Comparison of ENCODE assay signal across 24 mouse cellular contexts in the genomic region with DNA sequence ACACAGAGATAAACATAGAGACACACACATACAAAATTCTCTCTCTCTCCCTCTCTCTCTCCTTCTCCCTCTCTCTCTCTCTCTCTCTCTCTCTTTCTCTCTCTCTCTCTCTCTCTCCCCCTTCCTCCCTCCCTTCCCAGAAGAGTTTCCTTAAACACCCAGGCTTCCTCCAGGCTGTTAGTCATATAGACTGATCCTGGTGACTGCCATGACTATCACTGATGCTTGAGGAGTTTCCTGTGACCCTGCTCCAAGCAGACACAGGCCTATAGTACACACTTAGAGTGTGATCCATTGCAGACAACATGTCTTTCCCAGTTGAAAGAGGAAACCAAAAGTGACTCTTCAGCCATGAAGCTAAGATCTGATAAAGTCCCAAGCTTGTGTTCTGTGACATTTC. TPM values are rescaled to one million over a fixed set of nuclear protein-coding genes. Genes with fewer than 3 reads are reported as not detected.
A peak's percentile ranks its signal among the peaks of the same experiment; 100 is the strongest.
DNase-seq lines count a peak whose midpoint lies in the region; ATAC-seq lines count a peak whose summit lies in the region.
"Had no signal": no experiment of that assay in that cellular context is flagged by ENCODE, and none has a peak within 500 bp of the region (broad histone marks: within the 10 kb centered on the region; RNA-seq: fewer than 3 reads in every experiment).

No protein-coding gene starts in this region.

- H3K36me3 ChIP-seq in midbrain, embryonic 11.5 days (ENCODE audit: control insufficient read depth, insufficient read depth, low read length): no peaks in the 10 kb centered on the region
- no peaks in the 10 kb centered on the region for H3K36me3 ChIP-seq in midbrain, embryonic 16.5 days (ENCODE audit: control insufficient read depth, insufficient read depth, low read length)
- no peaks in the 10 kb centered on the region for H3K36me3 ChIP-seq in limb, embryonic 10.5 days
- H3K36me3 ChIP-seq: G1E had no signal

- no peak overlapping the region for H3K9ac ChIP-seq in midbrain, embryonic 11.5 days (ENCODE audit: low read length)
- no peak overlapping the region for H3K9ac ChIP-seq in midbrain, embryonic 16.5 days (ENCODE audit: low read depth, low read length)

- DNase-seq in embryo, embryonic 10 days (ENCODE audit: low spot score): peak; percentile 1
- no peak for DNase-seq in embryo, embryonic 9.5 days (ENCODE audit: extremely low spot score)
- peak; percentile 79 for DNase-seq in midbrain, embryonic 11.5 days (ENCODE audit: low spot score, missing footprints)
- DNase-seq in 3T3-L1 (ENCODE audit: low read depth, low spot score) (peak; percentile 53), NIH3T3 (ENCODE audit: low read depth) (peak; percentile 28)
- no peak for DNase-seq in cerebellum, adult 11-12 months
- no peak for DNase-seq in limb, embryonic 10.5 days (ENCODE audit: low spot score)
- DNase-seq: adrenal gland, adult 2 months; adrenal gland, adult 8-10 months; adrenal gland, postnatal 10 days; adrenal gland, postnatal 14 days; adrenal gland, postnatal 25 days; adrenal gland, postnatal 36 days; B cell, adult 2 months; cerebellum, adult 11 months; cerebellum, adult 18-20 months; cerebellum, adult 2 months; cerebellum, adult 8-10 months had no signal

- H3K27me3 ChIP-seq in midbrain, embryonic 11.5 days (ENCODE audit: control insufficient read depth, insufficient read depth, low read length): no peaks in the 10 kb centered on the region
- H3K27me3 ChIP-seq in midbrain, embryonic 16.5 days (ENCODE audit: control insufficient read depth, insufficient read depth, low read depth, low read length): no peaks in the 10 kb centered on the region
- no peaks in the 10 kb centered on the region for H3K27me3 ChIP-seq in limb, embryonic 10.5 days (ENCODE audit: low read depth, poor library complexity, severe bottlenecking)
- H3K27me3 ChIP-seq: CH12.LX, Patski had no signal

- no peak for ATAC-seq in midbrain, embryonic 11.5 days (ENCODE audit: low FRiP score)
- no peak for ATAC-seq in midbrain, embryonic 16.5 days
- ATAC-seq: activated CD4-positive, CD25-positive, alpha-beta regulatory T cell, adult 4 months; CD4-positive, CD25-positive, alpha-beta regulatory T cell, adult 4 months; Patski had no signal

- no peaks in the 10 kb centered on the region for H3K9me3 ChIP-seq in midbrain, embryonic 11.5 days (ENCODE audit: control insufficient read depth, low read length)
- H3K9me3 ChIP-seq in midbrain, embryonic 16.5 days (replicated peaks; ENCODE audit: control insufficient read depth, low read length, poor library complexity, severe bottlenecking): no peaks in the 10 kb centered on the region
- no peaks in the 10 kb centered on the region for H3K9me3 ChIP-seq in limb, embryonic 10.5 days (replicated peaks)
- H3K9me3 ChIP-seq: G1E had no signal

- H3K4me2 ChIP-seq in midbrain, embryonic 11.5 days: no peak overlapping the region
- H3K4me2 ChIP-seq in midbrain, embryonic 16.5 days (ENCODE audit: low read length): no peak overlapping the region

- H3K4me3 ChIP-seq in midbrain, embryonic 11.5 days (ENCODE audit: low read depth, low read length): no peak overlapping the region
- H3K4me3 ChIP-seq in midbrain, embryonic 16.5 days (ENCODE audit: low read depth, low read length): no peak overlapping the region
- no peak overlapping the region for H3K4me3 ChIP-seq in limb, embryonic 10.5 days

- no peak overlapping the region for H3K27ac ChIP-seq in midbrain, embryonic 11.5 days (ENCODE audit: low read depth, low read length)
- no peak overlapping the region for H3K27ac ChIP-seq in midbrain, embryonic 16.5 days (ENCODE audit: low read length)
- no peak overlapping the region for H3K27ac ChIP-seq in limb, embryonic 10.5 days

- no peaks in the 10 kb centered on the region for H3K4me1 ChIP-seq in midbrain, embryonic 11.5 days (ENCODE audit: control insufficient read depth, insufficient read depth, low read length)
- no peaks in the 10 kb centered on the region for H3K4me1 ChIP-seq in midbrain, embryonic 16.5 days (ENCODE audit: control insufficient read depth, insufficient read depth, low read length)
- peaks cover 3% of the 10 kb centered on the region; the same call in 1 of the 2 replicates for H3K4me1 ChIP-seq in limb, embryonic 10.5 days

RNA-seq across cellular contexts. Expression of a gene that starts 9.1 kb away (rescaled TPM):
- 0.84 and 1.0 TPM in 2 replicates for polyA plus RNA-seq in midbrain, embryonic 11.5 days (2014; fragmentation: Nextera tagmentation; extraction: Ambion mirVana)
- 1.2 and 1.5 TPM in 2 replicates for polyA plus RNA-seq in midbrain, embryonic 16.5 days (2015; fragmentation: Nextera tagmentation; extraction: Ambion mirVana)
- 0.16 and 0.90 TPM in 2 replicates for polyA plus RNA-seq in limb, embryonic 10.5 days (2016; fragmentation: Nextera tagmentation; extraction: Ambion mirVana)
- polyA plus RNA-seq: activated CD4-positive, CD25-positive, alpha-beta regulatory T cell, adult 4 months; CD4-positive, CD25-positive, alpha-beta regulatory T cell, adult 4 months; G1E had no signal

Comparison
In these comparisons a context has a peak if more than half of its experiments do, and no peak if none do; other contexts are left out.
1. DNase-seq: peak in embryo, embryonic 10 days (single experiment), midbrain, embryonic 11.5 days (single experiment), 3T3-L1 (single experiment) and NIH3T3 (single experiment); none in embryo, embryonic 9.5 days (single experiment), cerebellum, adult 11-12 months (single experiment) and limb, embryonic 10.5 days (single experiment).